Mouse (Mus musculus) MEL (cell line): Measurements from ENCODE around the gene Khdrbs1. TPM values are rescaled to one million over a fixed set of nuclear protein-coding genes. Genes with fewer than 3 reads are reported as not detected.
"Not testable (repeated sequence)": the region's sequence is repeated elsewhere in the genome, so short reads cannot be mapped to it uniquely, and the experiment has no call there.

Experiments used
- DNase-seq: peaks from one replicate; pipeline ENCODE4 v3.0.0; 2011; ENCODE audit warnings: low read depth, low spot score
- H3K27ac ChIP-seq: 2 replicates; pipeline ENCODE4 v1.5.1; 2012; ENCODE audit warnings: low read depth, mild to moderate bottlenecking, control low read depth, low read length, moderate library complexity; ENCODE audit not compliant: control insufficient read depth
- H3K27me3 ChIP-seq, 2 experiments: fragments of 150-350 bp in 1 of 2; sonication (generic) in 1 of 2; 2 replicates each; pipeline ENCODE4 v1.6.1; 2012; ENCODE audit warnings: low read length in 2 of 2, mild to moderate bottlenecking in 2 of 2, improper control_type of control experiment in 1 of 2, moderate library complexity in 1 of 2; ENCODE audit not compliant: insufficient read depth in 2 of 2, control insufficient read depth in 1 of 2
- H3K36me3 ChIP-seq, 2 experiments: 2 replicates each; pipeline ENCODE4 v1.6.1; 2012 to 2014; ENCODE audit warnings: low read length in 2 of 2, improper control_type of control experiment in 1 of 2, inconsistent platforms in 1 of 2, mild to moderate bottlenecking in 1 of 2; ENCODE audit not compliant: insufficient read depth in 2 of 2, control insufficient read depth in 1 of 2
- H3K4me1 ChIP-seq, 2 experiments: fragments of 150-350 bp in 1 of 2; sonication (generic) in 1 of 2; 2 replicates each; pipeline ENCODE4 v1.6.1; 2012; ENCODE audit warnings: low read length in 2 of 2, improper control_type of control experiment in 1 of 2, mild to moderate bottlenecking in 1 of 2; ENCODE audit not compliant: insufficient read depth in 2 of 2, control insufficient read depth in 1 of 2
- H3K4me3 ChIP-seq, 2 experiments: fragments of 150-350 bp in 1 of 2; sonication (generic) in 1 of 2; 2 replicates each; pipeline ENCODE4 v1.5.1; 2012; ENCODE audit warnings: low read depth in 2 of 2, low read length in 2 of 2, mild to moderate bottlenecking in 2 of 2, moderate library complexity in 2 of 2, control low read depth in 1 of 2, improper control_type of control experiment in 1 of 2; ENCODE audit not compliant: control insufficient read depth in 1 of 2, insufficient read depth in 1 of 2
- H3K79me2 ChIP-seq: 2 replicates; pipeline ENCODE4 v1.6.1; 2012; ENCODE audit warnings: mild to moderate bottlenecking, low read length, moderate library complexity; ENCODE audit not compliant: control insufficient read depth, poor library complexity, insufficient read depth
- H3K9ac ChIP-seq: 2 replicates; pipeline ENCODE4 v1.6.1; 2012; ENCODE audit warnings: low read depth, mild to moderate bottlenecking, control low read depth, low read length, moderate library complexity; ENCODE audit not compliant: control insufficient read depth, poor library complexity, severe bottlenecking
- H3K9me3 ChIP-seq: fragments of 150-350 bp; sonication (generic); replicated peaks from 2 replicates; pipeline ENCODE4 v1.6.1; 2012; ENCODE audit warnings: mild to moderate bottlenecking, low read length, improper control_type of control experiment, moderate library complexity; ENCODE audit not compliant: insufficient read depth
- BHLHE40 ChIP-seq: IDR thresholded peaks from 2 replicates; pipeline ENCODE4 v1.6.1; 2012; ENCODE audit warnings: low read depth, mild to moderate bottlenecking, inconsistent platforms, low read length, improper control_type of control experiment, borderline replicate concordance
- EP300 ChIP-seq, 2 experiments: IDR thresholded peaks; 2 replicates each; pipeline ENCODE4 v1.6.1; 2011; ENCODE audit warnings: improper control_type of control experiment in 2 of 2, low read length in 2 of 2, low read depth in 1 of 2, mild to moderate bottlenecking in 1 of 2
- GABPA ChIP-seq: IDR thresholded peaks from 2 replicates; pipeline ENCODE4 v1.6.1; 2012; ENCODE audit warnings: low read depth, mild to moderate bottlenecking, inconsistent platforms, low read length, improper control_type of control experiment, moderate library complexity
- GATA1 ChIP-seq: IDR thresholded peaks from 2 replicates; pipeline ENCODE4 v1.6.1; 2011; ENCODE audit warnings: low read depth, low read length, improper control_type of control experiment
- MAX ChIP-seq: IDR thresholded peaks from 2 replicates; pipeline ENCODE4 v1.6.1; 2011; ENCODE audit warnings: low read length, improper control_type of control experiment
- MEF2A ChIP-seq: IDR thresholded peaks from 2 replicates; pipeline ENCODE4 v1.6.1; 2014; ENCODE audit warnings: low read depth, mild to moderate bottlenecking, inconsistent platforms, low read length, improper control_type of control experiment; ENCODE audit not compliant: poor library complexity, insufficient replicate concordance, severe bottlenecking; ENCODE audit errors: extremely low read depth
- NRF1 ChIP-seq: IDR thresholded peaks from 2 replicates; pipeline ENCODE4 v1.6.1; 2014; ENCODE audit warnings: low read depth, mild to moderate bottlenecking, inconsistent platforms, low read length, improper control_type of control experiment, moderate library complexity; ENCODE audit not compliant: poor library complexity, insufficient read depth, severe bottlenecking
- POLR2A ChIP-seq, 2 experiments: IDR thresholded peaks; 2 replicates each; pipeline ENCODE4 v1.6.1; 2011 to 2012; ENCODE audit warnings: low read length in 2 of 2, mild to moderate bottlenecking in 2 of 2, control low read depth in 1 of 2, improper control_type of control experiment in 1 of 2, low read depth in 1 of 2, moderate library complexity in 1 of 2; ENCODE audit not compliant: control insufficient read depth in 1 of 2, insufficient read depth in 1 of 2, poor library complexity in 1 of 2
- POLR2AphosphoS5 ChIP-seq: IDR thresholded peaks from 2 replicates; pipeline ENCODE4 v1.6.1; 2012; ENCODE audit warnings: low read depth, borderline replicate concordance, mild to moderate bottlenecking, inconsistent platforms, low read length, moderate library complexity, mixed read lengths
- ZC3H11A ChIP-seq: IDR thresholded peaks from 2 replicates; pipeline ENCODE4 v1.6.1; 2012; ENCODE audit warnings: low read depth, mild to moderate bottlenecking, inconsistent platforms, low read length, improper control_type of control experiment
- ZMIZ1 ChIP-seq: IDR thresholded peaks from 2 replicates; pipeline ENCODE4 v1.6.1; 2012; ENCODE audit warnings: low read depth, mild to moderate bottlenecking, inconsistent platforms, low read length, improper control_type of control experiment, moderate library complexity
- polyA plus RNA-seq, 2 experiments: library from polyadenylated mRNA; stranded (reverse) in 1 of 2; unstranded in 1 of 2; fragments of >175 nt in 1 of 2; fragments of >200 nt in 1 of 2; gene quantifications; 2 replicates each; pipeline versions ENCODE4 v1.2.1 to v1.2.4; 2012; ENCODE audit warnings: low replicate concordance in 2 of 2, low read depth in 1 of 2; ENCODE audit not compliant: insufficient read length in 2 of 2, insufficient read depth in 1 of 2, missing spikeins in 1 of 2
- total RNA-seq: library from RNA; depleted of rRNA; stranded (reverse); fragments of 300-350 nt; gene quantifications from 2 replicates; pipeline ENCODE4 v1.2.3, GENCODE M21; 2012

Gene Khdrbs1
- total and polyA plus RNA-seq, 3 experiments, result 56.5 to 141 (median 77.6) TPM

GRCm38 (mm10) chr4:129736173-129736572 lies 5.9 kb downstream of the Khdrbs1 start:
- Histone ChIP-seq H3K9me3 (no peaks in the 10 kb centered on the region), H3K27ac (no peak overlapping the region), H3K9ac (no peak overlapping the region), H3K36me3 (peaks cover 19 to 46% of the 10 kb centered on the region in 2 experiments), H3K27me3 (no peaks in the 10 kb centered on the region), H3K4me1 (peaks cover 2 to 11% of the 10 kb centered on the region in 2 experiments), H3K79me2 (peaks cover 90% of the 10 kb centered on the region), H3K4me3 (no peak overlapping the region)
- TF ChIP-seq EP300 (IDR thresholded peaks at IDR 0.05; ENCODE audit: low read depth in 1 of 2, low read length in 2 of 2), result no peak
- no peak for TF ChIP-seq GABPA
- no peak for TF ChIP-seq ZC3H11A
- TF ChIP-seq NRF1, result no peak
- TF ChIP-seq ZMIZ1, result no peak
- DNase-seq, result no peak

- Histone ChIP-seq H3K36me3 (peaks cover 25 to 46% of the 10 kb centered on the region in 2 experiments), H3K4me1 (peaks cover 2 to 11% of the 10 kb centered on the region in 2 experiments), H3K79me2 (peaks cover 86% of the 10 kb centered on the region)
- not testable (repeated sequence) for H3K4me3 ChIP-seq, H3K27ac ChIP-seq, H3K9ac ChIP-seq, H3K27me3 ChIP-seq, DNase-seq, H3K9me3 ChIP-seq
Observed at GRCm38 (mm10) chr4:129735485-129735884, 6.6 kb downstream of the Khdrbs1 start.

- Histone ChIP-seq H3K4me1 (no peaks in the 10 kb centered on the region; a peak in 2 of 4 replicates), H3K79me2 (peaks cover 59% of the 10 kb centered on the region), H3K9ac (no peak overlapping the region), H3K9me3 (no peaks in the 10 kb centered on the region), H3K27me3 (no peaks in the 10 kb centered on the region), H3K36me3 (peaks cover 27 to 41% of the 10 kb centered on the region in 2 experiments), H3K4me3 (no peak overlapping the region), H3K27ac (no peak overlapping the region)
- no peak for TF ChIP-seq POLR2A (IDR thresholded peaks at IDR 0.05; ENCODE audit: control insufficient read depth in 1 of 2, insufficient read depth in 1 of 2, low read depth in 1 of 2, low read length in 2 of 2, poor library complexity in 1 of 2)
- DNase-seq, result no peak
Observed at GRCm38 (mm10) chr4:129731423-129731822, 10.7 kb downstream of the Khdrbs1 start.

- no peaks in the 10 kb centered on the region for H3K79me2 ChIP-seq
- H3K27ac ChIP-seq, result no peak overlapping the region
- H3K27me3 ChIP-seq, result no peaks in the 10 kb centered on the region
- no peak overlapping the region for H3K9ac ChIP-seq
- no peaks in the 10 kb centered on the region for H3K4me1 ChIP-seq
- no peak for DNase-seq
- no peak for TF ChIP-seq POLR2AphosphoS5
- no peak for TF ChIP-seq ZMIZ1
- no peak for TF ChIP-seq GATA1
- TF ChIP-seq MAX, result no peak
- no peak for TF ChIP-seq MEF2A
- TF ChIP-seq BHLHE40, result no peak
- H3K9me3 ChIP-seq, result no peaks in the 10 kb centered on the region
- H3K4me3 ChIP-seq, result no peak overlapping the region
- peaks cover 0 to 51% of the 10 kb centered on the region in 2 experiments; a peak in 2 of 4 replicates for H3K36me3 ChIP-seq
Observed at GRCm38 (mm10) chr4:129716310-129716709, 25.8 kb downstream of the Khdrbs1 start.
